Mouse (Mus musculus) hindbrain, embryonic 16.5 days (tissue): ENCODE data around the gene Hddc2. TPM values are rescaled to one million over a fixed set of nuclear protein-coding genes. Genes with fewer than 3 reads are reported as not detected.

Source experiments
- ATAC-seq: fragments of 200-750 bp; cut with Nextera tagmentation; 2 replicates; pipeline ENCODE4 v1.8.0; 2017; ENCODE audit warnings: moderate TSS enrichment, moderate library complexity
- H3K27ac ChIP-seq: fragments of 300-500 bp; sonication (generic); 2 replicates; pipeline ENCODE4 v1.5.1; 2014; ENCODE audit warnings: low read depth, mild to moderate bottlenecking, control low read depth, low read length, moderate library complexity
- H3K27me3 ChIP-seq: fragments of 300-500 bp; sonication (generic); replicated peaks from 2 replicates; pipeline ENCODE4 v1.6.1; 2014; ENCODE audit warnings: low read length; ENCODE audit not compliant: control insufficient read depth, insufficient read depth
- H3K36me3 ChIP-seq: fragments of 300-500 bp; sonication (generic); 2 replicates; pipeline ENCODE4 v1.6.1; 2014; ENCODE audit warnings: mild to moderate bottlenecking, low read length, moderate library complexity, mixed read lengths; ENCODE audit not compliant: control insufficient read depth, insufficient read depth
- H3K4me1 ChIP-seq: fragments of 300-500 bp; sonication (generic); 2 replicates; pipeline ENCODE4 v1.6.1; 2014; ENCODE audit warnings: low read depth, low read length; ENCODE audit not compliant: control insufficient read depth, insufficient read depth
- H3K4me2 ChIP-seq: fragments of 300-500 bp; sonication (generic); 2 replicates; pipeline ENCODE4 v1.6.1; 2014; ENCODE audit warnings: mild to moderate bottlenecking, low read length, control low read depth, moderate library complexity
- H3K4me3 ChIP-seq: fragments of 300-500 bp; sonication (generic); 2 replicates; pipeline ENCODE4 v1.5.1; 2014; ENCODE audit warnings: mild to moderate bottlenecking, low read length, control low read depth, moderate library complexity
- H3K9ac ChIP-seq: fragments of 300-500 bp; sonication (generic); 2 replicates; pipeline ENCODE4 v1.6.1; 2014; ENCODE audit warnings: low read depth, mild to moderate bottlenecking, control low read depth, low read length, moderate library complexity
- H3K9me3 ChIP-seq: fragments of 300-500 bp; sonication (generic); 2 replicates; pipeline ENCODE4 v1.6.1; 2014; ENCODE audit warnings: mild to moderate bottlenecking, low read length, moderate library complexity; ENCODE audit not compliant: control insufficient read depth
- WGBS: fragments of 180-500 bp; shearing (Covaris S2); extraction: QIAGEN DNeasy Blood & Tissue Kit; methylation state at CpG from one replicate; pipeline ENCODE4 v1.1.7; 2014; 5-methylcytosine and 5-hydroxymethylcytosine counted together
- polyA plus RNA-seq: library from polyadenylated mRNA; unstranded; fragments of >200 nt; fragmentation: Nextera tagmentation; extraction: Ambion mirVana; gene quantifications from 2 replicates; pipeline ENCODE4 v1.2.1, GENCODE M21; 2015

The Hddc2 gene
- polyA plus RNA-seq, 1 experiment from 2014 or later = 64.1 TPM

DNA sequence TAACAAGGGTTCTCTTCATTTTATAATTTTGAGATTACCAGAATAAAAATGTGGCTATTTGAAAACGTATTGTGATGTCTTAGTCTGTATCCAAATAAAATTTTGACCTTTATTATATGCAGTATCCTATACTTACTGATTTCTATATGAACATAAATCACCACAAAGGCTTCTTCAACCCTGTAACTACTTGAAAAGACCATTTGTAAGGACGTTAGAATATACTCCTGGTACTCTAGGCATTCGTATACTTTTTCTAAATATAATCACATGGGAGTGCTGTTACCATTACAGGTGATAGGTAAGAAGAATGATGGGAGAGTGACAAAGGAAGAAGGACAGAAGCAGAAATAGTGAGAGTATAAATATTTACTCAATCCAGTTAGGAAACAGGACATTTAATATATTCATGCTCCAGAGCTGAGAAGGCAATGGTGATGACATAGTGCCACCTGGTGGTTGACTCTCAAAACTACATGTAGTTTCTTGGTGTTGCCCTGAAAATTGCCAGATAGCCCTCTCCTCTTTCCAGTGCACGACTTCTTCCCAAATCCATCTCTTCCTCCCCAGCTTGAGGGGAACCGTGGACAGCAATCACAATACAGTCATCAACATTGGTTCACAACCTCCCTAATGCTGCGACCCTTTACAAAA, 14.1 kb upstream of the Hddc2 start:
- Histone ChIP-seq H3K36me3 (no peaks in the 10 kb centered on the region), H3K9me3 (no peaks in the 10 kb centered on the region), H3K27ac (no peak overlapping the region), H3K27me3 (no peaks in the 10 kb centered on the region), H3K4me1 (no peaks in the 10 kb centered on the region), H3K4me2 (no peak overlapping the region), H3K4me3 (no peak overlapping the region), H3K9ac (no peak overlapping the region)
- peak; percentile 75 for ATAC-seq
- 41% methylated on average over 6 of the region's 6 CpGs for WGBS

DNA sequence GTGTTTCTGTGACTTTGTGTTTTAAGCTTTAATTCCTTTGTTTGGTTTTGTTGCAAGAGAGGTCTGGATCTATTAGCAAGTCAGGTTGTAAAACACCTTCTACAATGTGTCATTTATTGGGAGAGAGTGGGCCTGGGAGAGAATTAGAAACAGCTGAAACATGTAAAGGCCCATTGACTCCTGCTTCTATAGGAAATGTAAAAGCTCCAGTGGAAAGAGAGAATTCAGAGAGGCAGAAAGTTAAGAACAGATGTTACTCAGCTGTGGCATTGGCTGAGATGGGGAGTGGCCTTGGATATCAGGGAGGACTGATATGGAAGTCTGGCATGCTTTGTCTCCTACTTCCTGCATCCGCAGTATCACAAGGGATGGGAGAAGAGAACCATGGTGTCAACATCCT, 12.9 kb upstream of the Hddc2 start:
- H3K27me3 ChIP-seq = no peaks in the 10 kb centered on the region
- ATAC-seq = no peak
- no peak overlapping the region for H3K9ac ChIP-seq
- H3K4me1 ChIP-seq = no peaks in the 10 kb centered on the region
- H3K9me3 ChIP-seq = no peaks in the 10 kb centered on the region
- H3K36me3 ChIP-seq = no peaks in the 10 kb centered on the region
- no peak overlapping the region for H3K27ac ChIP-seq
- H3K4me2 ChIP-seq = no peak overlapping the region
- no peak overlapping the region for H3K4me3 ChIP-seq
- 100% methylated on average over 1 of the region's 1 CpGs for WGBS

DNA sequence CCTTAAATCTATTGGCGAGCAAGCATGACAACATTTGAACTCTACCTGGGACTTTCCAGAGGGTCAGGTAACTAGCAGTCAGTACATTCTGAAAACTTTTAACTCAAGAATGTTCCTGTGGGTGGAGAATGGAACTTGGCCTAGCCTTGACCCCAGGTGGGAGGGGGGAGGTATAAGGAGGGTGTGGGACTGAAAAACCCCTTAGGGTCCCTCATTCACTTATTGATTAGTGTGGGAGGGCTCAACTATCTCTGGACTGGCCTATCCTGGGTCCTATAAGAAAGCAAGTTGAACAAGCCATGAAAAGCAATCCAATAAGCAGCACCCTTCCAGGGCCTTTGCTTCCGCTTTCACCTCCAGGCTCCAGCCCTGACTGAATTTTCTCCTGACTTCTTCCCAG, 9.7 kb upstream of the Hddc2 start:
- H3K4me1 ChIP-seq = no peaks in the 10 kb centered on the region

DNA sequence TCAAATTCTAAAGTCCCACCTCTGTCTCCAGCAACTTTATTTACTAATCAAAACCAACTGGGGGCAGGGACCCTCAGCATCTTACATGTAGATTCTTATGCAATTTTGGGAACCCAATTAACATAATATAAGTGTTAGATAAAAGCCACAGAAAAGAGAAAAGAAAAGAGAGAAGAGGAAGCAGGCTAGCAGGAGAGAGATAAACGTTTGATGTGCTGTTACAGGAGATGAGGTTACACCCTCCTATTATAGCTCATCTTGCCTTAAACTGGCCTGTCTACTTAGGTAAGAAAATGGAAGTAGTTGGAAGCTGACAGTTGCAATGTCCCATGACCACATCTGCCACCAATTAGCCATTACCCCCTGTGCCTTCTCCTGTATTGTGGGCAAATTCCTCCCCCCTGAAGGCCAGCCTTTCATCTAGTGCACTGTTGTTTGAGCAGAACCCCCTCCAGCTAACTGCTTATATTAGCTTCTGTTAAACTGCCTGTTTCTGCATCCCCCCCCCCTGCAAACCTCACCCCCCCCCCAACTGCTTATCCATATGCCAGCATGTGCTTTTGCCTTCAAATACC, 6.1 kb upstream of the Hddc2 start:
- Histone ChIP-seq H3K9me3 (no peaks in the 10 kb centered on the region), H3K36me3 (no peaks in the 10 kb centered on the region), H3K4me2 (no peak overlapping the region), H3K27me3 (no peaks in the 10 kb centered on the region), H3K4me1 (no peaks in the 10 kb centered on the region), H3K4me3 (no peak overlapping the region), H3K9ac (no peak overlapping the region), H3K27ac (no peak overlapping the region)
- WGBS = 31% methylated on average over 1 of the region's 1 CpGs
- ATAC-seq = no peak

More for the DNA sequence above, 9.7 kb upstream of the Hddc2 start:
- Histone ChIP-seq H3K9ac (no peak overlapping the region), H3K27ac (no peak overlapping the region), H3K9me3 (no peaks in the 10 kb centered on the region), H3K36me3 (no peaks in the 10 kb centered on the region), H3K4me3 (no peak overlapping the region), H3K4me2 (no peak overlapping the region), H3K27me3 (no peaks in the 10 kb centered on the region)
- 94% methylated on average over 2 of the region's 2 CpGs for WGBS
- no peak for ATAC-seq

DNA sequence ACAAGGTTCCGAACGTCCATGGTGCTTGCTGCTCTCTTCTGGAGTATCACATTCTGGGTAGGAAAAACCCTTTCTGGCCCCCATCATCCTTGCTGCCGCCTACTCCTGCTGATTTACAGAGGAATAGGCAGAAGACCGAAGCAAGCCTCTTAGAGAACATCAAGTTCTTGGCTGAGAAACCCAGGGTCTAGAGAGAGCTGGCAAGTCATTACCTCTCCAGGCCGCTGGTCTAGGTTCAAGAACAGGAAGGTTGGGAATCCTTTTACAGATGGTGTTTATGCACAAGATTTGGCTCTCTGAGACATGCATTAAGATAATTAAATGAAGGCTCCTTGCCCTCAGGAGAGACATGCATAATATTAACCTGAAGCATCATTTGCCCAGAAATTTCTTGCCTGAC, 5.3 kb downstream of the Hddc2 start:
- ATAC-seq = no peak
- Histone ChIP-seq H3K4me2 (no peak overlapping the region), H3K9me3 (no peaks in the 10 kb centered on the region), H3K4me3 (no peak overlapping the region), H3K27ac (no peak overlapping the region), H3K4me1 (peaks cover 7% of the 10 kb centered on the region), H3K9ac (no peak overlapping the region), H3K27me3 (no peaks in the 10 kb centered on the region), H3K36me3 (peaks cover 5% of the 10 kb centered on the region; the same call in 1 of the 2 replicates)
- 85% methylated on average over 5 of the region's 5 CpGs for WGBS

DNA sequence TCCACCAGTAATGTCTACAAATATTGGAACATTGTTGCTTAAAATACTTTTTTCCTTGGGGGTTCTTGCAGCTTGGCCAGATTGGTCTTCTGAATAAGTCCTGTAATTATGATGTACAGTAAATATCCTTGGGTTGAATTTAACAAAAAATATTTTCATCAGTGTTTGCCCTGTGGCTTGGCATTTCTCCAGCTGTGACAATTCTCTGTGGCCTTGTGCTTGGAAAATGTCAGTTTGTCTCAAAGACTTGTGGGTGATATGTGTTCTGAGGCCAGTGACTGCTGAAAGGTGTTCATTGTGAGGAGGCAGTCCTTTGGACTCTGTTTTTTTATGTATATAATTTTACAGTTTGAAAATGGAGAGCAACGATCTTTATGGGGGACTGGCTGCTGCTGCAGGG, 16.3 kb downstream of the Hddc2 start:
- no peaks in the 10 kb centered on the region for H3K27me3 ChIP-seq
- H3K27ac ChIP-seq = no peak overlapping the region
- H3K4me1 ChIP-seq = no peaks in the 10 kb centered on the region
- H3K4me2 ChIP-seq = no peak overlapping the region
- H3K36me3 ChIP-seq = no peaks in the 10 kb centered on the region
- no peak overlapping the region for H3K4me3 ChIP-seq
- no peak for ATAC-seq
- no peaks in the 10 kb centered on the region for H3K9me3 ChIP-seq
- H3K9ac ChIP-seq = no peak overlapping the region
- 97% methylated on average over 1 of the region's 1 CpGs for WGBS

DNA sequence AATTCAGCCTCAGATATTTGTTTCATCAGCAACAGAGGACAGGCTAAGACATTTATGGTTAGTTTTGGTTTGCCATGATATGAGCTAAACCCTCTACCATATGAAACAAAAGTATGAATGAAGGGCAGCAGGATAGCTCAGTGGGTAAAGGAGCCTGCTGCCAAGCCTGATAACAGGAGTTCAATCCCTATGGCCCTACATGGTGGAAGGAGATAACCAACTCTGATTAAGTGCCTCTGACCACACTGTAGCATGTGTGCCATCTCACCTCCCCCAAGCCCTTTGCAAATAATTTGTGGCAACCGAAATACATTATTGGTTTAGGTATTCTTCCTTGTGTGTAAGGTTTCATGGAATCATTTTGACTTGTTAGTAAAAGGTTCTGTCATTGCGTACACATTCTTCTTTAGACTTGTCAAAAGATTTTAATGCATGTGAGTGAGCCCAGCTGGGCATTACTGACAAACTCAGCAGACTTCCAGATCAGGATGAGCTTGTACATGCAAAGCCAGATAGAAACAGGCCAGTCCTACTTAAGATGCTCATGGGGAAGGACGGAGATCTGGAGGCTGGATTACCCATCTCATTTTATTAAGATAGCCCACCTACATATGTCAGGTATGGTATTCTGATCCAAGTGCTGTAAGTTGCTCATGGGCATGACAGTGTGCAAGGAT, 17.2 kb downstream of the Hddc2 start:
- Histone ChIP-seq H3K4me1 (no peaks in the 10 kb centered on the region), H3K36me3 (no peaks in the 10 kb centered on the region), H3K9me3 (no peaks in the 10 kb centered on the region), H3K4me3 (no peak overlapping the region), H3K9ac (no peak overlapping the region), H3K27ac (no peak overlapping the region), H3K4me2 (no peak overlapping the region), H3K27me3 (no peaks in the 10 kb centered on the region)
- ATAC-seq = no peak
- WGBS = 93% methylated on average over 3 of the region's 3 CpGs

DNA sequence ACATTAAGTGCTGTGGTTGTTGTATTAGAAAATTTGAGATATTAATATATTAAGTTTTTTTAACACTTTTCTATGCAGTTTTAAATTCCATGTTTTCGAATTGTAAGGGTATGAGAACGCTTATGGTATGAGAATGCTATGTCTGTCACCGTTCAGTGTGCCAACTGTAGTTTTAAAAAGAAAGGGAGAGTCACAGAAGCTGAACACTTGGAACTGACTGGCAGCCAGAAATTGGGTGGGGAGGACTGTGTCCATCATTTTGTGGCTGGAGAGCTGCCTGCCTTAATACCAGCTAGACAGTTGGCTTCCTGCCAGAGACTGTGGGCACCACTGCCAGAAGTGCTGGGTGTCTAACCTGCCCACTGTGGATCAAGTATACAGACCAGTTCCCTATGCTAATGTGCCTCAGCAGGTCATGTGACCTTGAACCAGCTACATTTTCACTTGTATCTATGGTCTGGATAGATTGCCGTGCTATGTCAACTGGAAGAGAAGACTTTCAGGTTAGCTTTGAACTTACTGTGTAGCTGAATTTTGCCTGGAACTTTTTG, 18.1 kb downstream of the Hddc2 start:
- peak; percentile 85 for ATAC-seq
- Histone ChIP-seq H3K27ac (no peak overlapping the region), H3K9ac (no peak overlapping the region), H3K36me3 (no peaks in the 10 kb centered on the region), H3K4me2 (no peak overlapping the region), H3K4me1 (no peaks in the 10 kb centered on the region), H3K4me3 (no peak overlapping the region), H3K9me3 (no peaks in the 10 kb centered on the region), H3K27me3 (no peaks in the 10 kb centered on the region)
- WGBS = 67% methylated on average over 4 of the region's 4 CpGs

DNA sequence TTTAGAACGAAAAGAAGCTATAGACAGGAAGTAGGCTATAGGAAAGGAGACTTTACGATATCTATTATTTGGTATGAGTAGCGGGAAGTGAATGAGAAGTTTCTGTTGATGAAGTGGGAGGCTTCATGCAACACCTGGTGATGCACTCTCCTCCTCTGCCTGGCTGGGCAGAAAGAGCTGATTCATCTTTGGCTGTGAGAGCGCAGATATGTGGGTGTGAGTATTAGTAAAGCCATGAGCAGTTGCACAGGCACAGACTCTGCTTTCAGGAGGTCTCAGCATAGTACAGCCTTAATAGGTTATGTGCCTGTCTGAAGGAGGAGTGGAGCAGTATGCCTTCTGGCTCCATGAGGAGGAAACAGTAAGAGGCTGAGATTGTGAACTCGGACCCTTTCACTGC, 23.2 kb downstream of the Hddc2 start:
- Histone ChIP-seq H3K4me2 (no peak overlapping the region), H3K9me3 (no peaks in the 10 kb centered on the region), H3K27ac (no peak overlapping the region), H3K4me3 (no peak overlapping the region), H3K9ac (no peak overlapping the region), H3K36me3 (no peaks in the 10 kb centered on the region), H3K27me3 (no peaks in the 10 kb centered on the region), H3K4me1 (no peaks in the 10 kb centered on the region)
- no peak for ATAC-seq
- 90% methylated on average over 5 of the region's 5 CpGs for WGBS
